Mouse (Mus musculus): ENCODE results near the gene Prkca.

The Prkca gene

DNA sequence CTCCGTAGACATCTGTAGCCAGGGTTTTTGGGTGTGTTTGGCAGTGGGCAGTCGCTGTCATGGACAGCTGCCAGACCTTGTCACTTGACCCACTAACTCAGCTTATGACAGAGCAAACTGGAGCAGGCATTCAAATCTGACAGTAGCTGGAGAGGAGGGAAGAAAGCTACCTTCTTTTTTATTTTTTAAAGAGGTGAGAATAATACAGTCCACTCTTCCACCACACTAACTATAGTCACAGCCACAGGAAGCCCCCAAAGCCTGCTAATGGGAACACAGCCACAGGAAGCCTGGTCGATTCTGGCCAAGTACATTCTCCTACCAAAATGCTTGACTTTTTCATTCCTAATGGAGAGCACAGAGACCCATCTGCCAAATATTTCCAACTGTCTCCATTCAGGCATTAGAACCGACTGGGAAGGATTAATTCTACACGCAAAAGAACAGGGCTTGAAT is 84.9 kb downstream of the Prkca start:
- DNase-seq, result peak; percentile 20 to 49

DNA sequence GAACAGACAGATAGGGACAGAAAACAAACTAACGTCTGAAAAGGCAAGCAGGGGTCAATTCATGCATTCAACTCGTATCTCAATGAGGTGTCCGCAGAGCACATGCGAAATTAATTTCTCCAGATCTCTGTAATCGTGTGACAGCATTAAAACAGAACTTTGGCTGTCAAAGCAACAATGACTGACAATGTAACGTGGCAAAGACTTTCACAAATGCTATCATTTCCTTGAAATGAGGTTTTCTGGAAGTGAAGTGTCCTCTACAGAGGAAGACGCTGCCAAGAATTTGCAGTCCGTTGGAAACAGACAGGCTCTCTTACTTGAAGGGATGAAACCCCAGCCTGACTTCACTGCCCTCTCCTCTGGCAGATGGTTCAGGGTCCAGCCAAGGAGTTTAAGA is 85.8 kb downstream of the Prkca start:
- DNase-seq, result no peak

GRCm38 (mm10) chr11:108254681-108255080 is 89.0 kb downstream of the Prkca start:
- DNase-seq, result no peak

DNA sequence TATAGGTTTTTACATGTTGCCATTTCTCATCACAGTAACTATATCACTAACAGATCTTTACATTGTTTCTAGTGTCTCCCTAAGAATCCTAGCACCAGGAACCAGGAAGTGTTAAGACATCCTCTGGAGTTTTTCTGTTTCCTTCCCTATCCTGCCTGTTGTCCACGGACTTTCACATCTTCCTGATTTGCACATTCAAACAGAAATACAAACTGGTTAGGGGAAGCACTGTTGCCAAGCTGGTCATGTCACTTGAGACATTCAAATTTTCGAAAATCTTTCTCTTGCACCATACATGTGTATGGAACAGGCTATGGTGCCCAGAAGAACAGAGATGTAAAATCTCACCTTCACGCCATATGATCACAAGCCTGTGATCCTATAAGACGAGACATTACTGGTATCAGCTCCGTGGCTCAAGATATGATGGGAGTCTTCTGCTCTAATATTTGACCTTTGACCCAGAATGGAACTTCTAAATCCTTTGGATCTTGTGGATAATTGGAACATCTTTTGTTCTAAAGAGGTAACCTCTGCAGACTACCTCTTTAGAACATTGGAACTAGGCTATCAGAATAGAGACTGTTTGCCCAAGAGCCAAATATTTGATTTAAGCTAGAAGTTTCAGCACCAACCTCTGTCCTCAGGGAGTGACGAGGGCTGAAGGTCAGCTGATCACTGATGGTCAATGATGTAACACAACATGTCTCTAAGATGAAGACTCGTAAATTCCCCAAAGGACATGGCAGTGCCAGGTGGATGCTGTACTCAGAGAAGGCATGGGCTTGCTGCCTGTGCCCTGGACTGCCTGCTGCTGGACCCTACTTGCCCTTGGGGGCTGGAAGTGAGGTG is 91.6 kb downstream of the Prkca start:
- no peak for DNase-seq

DNA sequence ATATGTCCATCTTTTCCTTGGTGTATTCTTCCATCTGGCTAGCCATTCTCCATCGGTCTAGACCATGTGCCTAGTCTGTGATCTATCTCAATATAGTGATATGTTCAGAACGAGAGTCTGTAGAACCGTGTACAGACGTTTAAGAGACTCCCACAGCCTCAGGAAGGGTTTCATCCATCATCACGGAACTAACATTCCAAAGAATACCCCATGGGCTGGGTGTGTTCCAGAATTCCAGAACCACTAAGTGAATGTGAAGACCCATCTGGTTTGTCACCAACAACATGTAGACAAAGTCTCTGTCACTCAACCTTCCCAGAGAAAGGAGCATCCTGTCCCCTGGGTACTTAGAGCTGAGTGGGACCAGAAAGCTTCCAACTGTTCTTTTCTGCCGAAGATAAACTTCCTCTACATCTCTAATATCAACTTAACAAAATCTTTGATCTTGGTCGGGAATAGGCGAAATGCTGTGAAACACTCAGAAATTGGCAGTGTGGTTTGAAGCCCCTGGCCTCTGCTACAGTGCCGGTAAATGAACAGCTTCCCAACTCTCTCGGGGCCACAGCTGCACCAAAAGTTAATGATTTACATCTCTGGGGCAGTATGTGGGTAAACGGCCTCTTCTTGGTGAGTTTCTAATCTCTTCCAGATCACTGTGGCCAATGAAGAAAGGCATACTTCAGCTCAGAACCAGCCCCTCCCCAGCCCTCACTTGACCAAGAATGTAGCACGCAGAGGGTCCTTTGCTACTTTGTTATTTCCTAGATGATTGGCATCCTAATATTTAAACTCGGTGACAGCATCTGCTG is 92.7 kb downstream of the Prkca start:
- DNase-seq, result no peak

DNA sequence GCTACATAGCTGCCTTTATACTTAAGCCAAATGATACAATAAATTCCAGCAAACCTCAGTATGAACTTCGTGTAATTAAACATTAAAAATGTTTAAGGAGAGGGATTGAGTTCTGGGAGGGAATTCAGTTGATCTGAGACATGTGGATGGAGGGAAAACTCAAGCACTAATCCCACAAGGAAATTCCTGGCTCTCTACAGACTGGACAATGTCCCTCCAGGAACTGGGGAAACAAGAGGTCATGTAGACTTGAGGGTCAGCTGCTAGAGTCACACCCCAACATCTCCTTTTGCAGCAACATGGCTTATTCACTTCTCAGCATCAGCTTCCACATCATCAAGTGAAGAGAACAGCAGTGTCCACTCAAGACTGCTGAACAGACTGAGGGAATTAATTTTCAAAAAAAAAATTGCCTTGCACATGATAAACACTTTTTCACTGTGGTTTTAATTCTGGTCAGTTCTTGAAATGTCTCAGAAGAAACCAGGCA is 93.5 kb downstream of the Prkca start:
- DNase-seq, result no peak

DNA sequence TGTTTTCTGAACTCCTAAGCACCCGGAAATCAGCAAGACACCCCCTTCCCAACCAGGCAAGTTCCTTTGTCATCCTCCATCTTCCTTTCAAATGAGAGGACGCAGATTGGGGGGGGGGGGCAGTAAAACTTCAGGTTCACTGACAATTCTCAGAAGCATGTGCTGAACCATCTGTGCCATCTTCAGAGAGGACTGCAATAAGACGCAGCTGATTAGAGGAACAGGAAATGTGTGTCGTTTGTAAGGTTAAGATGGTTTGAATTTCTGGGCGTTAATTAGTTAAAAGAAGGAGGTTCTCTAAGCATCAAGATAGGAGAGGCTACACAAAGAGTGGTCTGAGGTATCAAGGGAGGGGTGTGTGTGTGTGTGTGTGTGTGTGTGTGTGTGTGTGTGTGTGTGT is 94.2 kb downstream of the Prkca start:
- no peak for DNase-seq

DNA sequence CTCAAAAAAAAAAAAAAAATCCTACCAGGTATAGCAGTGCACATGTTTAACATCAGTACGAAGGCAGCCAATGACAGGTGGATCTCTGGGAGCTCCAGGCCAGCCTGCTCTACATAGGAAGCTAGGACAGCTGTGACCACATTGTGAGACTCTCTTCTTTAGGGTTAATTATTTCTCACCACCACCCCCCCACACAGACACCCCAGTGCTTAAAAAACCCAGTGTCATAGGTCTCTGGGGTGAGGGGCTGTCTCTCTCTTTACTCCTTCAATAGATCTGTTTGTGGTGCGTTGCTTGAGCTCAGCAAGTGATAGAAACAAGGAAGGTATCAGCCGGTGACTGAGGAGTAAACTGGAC is 94.7 kb downstream of the Prkca start:
- no peak for DNase-seq

DNA sequence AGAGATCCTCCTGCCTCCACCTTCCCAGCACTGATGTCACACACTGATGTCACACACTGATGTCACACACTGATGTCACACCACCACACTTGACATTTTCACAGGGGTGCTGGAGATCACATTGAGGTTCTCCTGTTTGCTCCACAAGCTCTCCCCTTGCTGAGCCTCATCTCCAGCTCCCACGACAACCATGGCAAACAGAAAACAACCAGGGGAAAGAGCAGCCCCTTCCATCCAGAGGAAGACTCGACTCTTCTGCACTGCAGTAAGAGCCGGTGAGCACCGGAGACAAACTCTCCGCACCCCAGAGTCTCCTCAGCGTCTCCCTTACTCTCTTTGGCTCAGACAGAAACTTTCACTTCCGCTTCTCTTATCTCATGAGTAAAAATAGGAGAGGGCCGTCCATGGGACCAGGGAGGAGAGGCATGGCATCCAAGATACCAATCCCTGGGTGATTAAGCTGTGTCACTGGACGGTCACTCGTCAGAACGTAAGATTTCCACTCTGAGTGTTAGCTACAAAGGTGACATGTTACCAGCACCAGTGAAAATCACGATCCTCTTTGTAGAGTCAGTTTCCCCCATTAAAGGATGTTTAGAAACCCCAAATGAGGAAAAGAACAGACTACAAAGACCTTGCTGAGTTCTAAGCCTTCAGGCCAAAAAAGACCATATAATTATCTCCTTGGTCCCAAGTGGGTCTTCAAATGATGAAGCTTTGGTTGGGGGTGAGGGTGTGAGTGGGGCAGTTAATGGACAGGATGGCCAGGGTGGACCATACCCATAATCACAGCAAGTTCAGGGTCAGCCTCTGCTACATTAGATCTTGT is 95.3 kb downstream of the Prkca start:
- no peak for DNase-seq

- DNase-seq, result no peak
These were observed 96.4 kb downstream of the Prkca start for GRCm38 (mm10) chr11:108247121-108247863.

- DNase-seq, result no peak
These were observed 97.4 kb downstream of the Prkca start for GRCm38 (mm10) chr11:108246267-108246702.

GRCm38 (mm10) chr11:108244241-108244640 is 99.5 kb downstream of the Prkca start:
- DNase-seq, result no peak

DNA sequence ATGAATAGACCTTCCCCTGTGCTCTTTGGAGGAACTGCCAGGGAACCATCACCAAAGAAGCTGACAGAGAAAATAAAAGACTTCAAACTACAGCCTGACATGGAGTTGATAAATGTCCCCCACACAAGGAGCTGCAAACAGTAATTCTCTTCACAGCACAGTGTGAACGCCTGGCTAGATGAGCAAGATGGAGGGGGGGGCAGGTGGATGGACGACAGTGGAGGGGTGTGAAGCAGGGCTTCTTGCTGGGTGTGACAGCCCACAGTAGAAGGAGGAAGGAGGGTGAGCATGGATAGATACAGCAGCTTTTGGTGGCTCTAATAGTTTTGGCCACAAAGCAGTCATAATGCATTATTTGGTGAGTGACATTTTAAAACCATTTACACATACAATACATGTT is 100.1 kb downstream of the Prkca start:
- DNase-seq, result no peak

DNA sequence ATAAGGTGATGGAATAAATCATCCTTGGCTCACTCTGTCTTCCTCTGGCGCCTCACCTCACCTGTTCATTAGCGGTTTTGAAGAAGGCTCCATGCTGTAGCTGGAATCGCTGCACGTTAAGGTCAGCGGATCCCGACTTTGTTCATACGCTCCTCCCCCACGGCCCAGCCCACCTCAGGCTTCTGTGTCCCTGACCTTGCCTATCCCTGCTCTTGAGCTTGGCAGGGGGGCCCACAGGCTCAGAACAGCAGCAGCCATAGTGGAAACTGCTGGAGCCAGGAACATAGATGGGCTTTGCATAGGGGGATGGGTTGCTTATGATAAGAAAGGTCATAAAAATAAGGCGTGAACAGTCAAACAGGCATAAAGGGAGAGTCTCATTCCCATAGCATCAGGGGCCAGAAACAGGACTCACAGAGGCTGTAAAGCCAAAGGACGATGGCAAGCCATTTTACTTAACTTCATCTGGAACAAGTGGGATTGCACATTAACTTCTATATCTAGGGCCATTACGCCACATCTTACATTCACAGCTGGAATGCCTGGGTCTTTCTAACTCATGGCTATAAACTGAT is 102.7 kb downstream of the Prkca start:
- DNase-seq, result no peak

GRCm38 (mm10) chr11:108239173-108239572 is 104.6 kb downstream of the Prkca start:
- DNase-seq, result no peak

GRCm38 (mm10) chr11:108236754-108237428 is 106.8 kb downstream of the Prkca start:
- no peak for DNase-seq

GRCm38 (mm10) chr11:108236195-108236594 is 107.5 kb downstream of the Prkca start:
- no peak for DNase-seq

DNA sequence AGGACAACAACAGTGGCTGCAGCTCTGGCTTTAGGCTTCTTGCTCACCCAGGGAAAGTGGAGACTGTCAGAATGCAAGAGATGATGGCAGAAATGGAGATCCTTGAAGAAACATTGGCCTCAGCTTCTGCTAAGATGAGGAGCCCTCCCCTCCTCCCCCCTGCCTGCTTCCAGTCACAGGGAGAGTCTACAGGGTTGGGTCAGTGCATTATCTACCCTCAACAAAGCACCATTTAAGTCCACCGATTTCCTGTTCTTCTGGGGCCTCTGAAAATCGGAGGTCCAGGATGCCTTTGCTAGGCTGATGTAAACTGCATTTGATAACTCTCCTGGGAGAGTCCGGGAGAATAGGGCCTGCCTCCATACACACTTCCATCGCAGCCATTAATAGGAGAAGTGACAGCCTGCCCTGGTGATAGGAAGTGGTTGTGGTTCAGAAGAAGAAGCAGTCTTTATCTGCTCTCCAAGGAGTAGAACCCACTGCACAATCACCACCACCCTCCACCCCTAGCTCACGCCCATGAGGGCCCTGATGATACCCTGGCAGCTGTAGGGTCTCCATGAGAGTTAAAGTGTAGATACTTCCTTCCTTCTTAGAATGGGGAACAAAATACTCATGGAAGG is 108.5 kb downstream of the Prkca start:
- no peak for DNase-seq

DNA sequence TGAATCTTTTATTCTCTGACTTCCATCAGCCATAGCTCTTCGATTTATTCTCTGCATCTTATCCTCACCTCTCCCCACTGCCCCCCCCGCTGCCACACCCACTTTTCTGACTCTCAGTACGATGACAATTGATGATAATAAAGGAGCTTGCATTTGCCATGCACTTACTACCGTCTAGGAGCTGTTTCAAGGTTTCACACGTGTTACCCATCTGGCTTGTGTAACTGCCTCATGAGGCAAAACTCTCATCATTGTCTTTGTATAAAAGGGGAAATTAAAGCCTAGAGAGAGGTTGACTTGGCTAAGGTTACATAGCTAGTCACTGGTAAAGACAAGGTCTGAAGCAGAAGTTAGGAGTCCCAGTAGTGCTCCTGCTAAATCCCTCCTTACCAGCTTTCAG is 110.7 kb downstream of the Prkca start:
- DNase-seq, result no peak

DNA sequence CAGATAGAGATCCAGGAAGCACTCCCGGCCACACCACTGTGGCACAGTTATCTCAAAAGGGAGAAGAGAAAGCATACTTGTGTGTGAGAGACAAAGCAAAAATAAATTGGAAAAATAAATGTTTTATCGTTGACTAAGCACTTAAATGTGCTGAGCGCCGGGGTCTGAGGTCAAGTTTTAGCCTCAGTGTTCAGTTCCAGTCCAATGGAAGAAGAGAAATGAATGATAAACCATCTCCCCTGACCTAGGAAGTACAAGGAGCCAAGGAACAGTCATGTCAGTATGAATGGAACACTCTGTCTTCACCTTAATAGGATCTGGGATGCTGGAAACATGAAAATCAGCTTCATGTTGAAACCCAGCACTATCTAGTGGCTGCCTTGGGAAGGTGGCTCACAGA is 113.6 kb downstream of the Prkca start:
- no peak for DNase-seq
